Mouse (Mus musculus) kidney, embryonic 14.5 days (tissue): ENCODE measurements around the gene Adcy7. TPM values are rescaled to one million over a fixed set of nuclear protein-coding genes. Genes with fewer than 3 reads are reported as not detected.

ENCODE experiments used
- ATAC-seq: fragments of 200-750 bp; cut with Nextera tagmentation; 2 replicates; pipeline ENCODE4 v1.8.0; 2017; ENCODE audit warnings: moderate number of reproducible peaks, mild to moderate bottlenecking, moderate TSS enrichment, moderate library complexity; ENCODE audit not compliant: low FRiP score, low TSS enrichment
- H3K27ac ChIP-seq: fragments of 300-500 bp; sonication (generic); 2 replicates; pipeline ENCODE4 v1.5.1; 2014; ENCODE audit warnings: low read depth, mild to moderate bottlenecking, low read length, moderate library complexity, mixed read lengths
- H3K27me3 ChIP-seq: fragments of 300-500 bp; sonication (generic); 2 replicates; pipeline ENCODE4 v1.6.1; 2014; ENCODE audit warnings: mild to moderate bottlenecking, low read length; ENCODE audit not compliant: control insufficient read depth, insufficient read depth
- H3K36me3 ChIP-seq: fragments of 300-500 bp; sonication (generic); 2 replicates; pipeline ENCODE4 v1.6.1; 2014; ENCODE audit warnings: low read length, mixed read lengths; ENCODE audit not compliant: control insufficient read depth, insufficient read depth
- H3K4me1 ChIP-seq: fragments of 300-500 bp; sonication (generic); 2 replicates; pipeline ENCODE4 v1.6.1; 2014; ENCODE audit warnings: low read length, mixed read lengths; ENCODE audit not compliant: control insufficient read depth, insufficient read depth
- H3K4me2 ChIP-seq: fragments of 300-500 bp; sonication (generic); replicated peaks from 2 replicates; pipeline ENCODE4 v1.6.1; 2014; ENCODE audit warnings: low read depth, mild to moderate bottlenecking, low read length
- H3K4me3 ChIP-seq: fragments of 300-500 bp; sonication (generic); 2 replicates; pipeline ENCODE4 v1.5.1; 2014; ENCODE audit warnings: mild to moderate bottlenecking, low read length
- H3K9ac ChIP-seq: fragments of 300-500 bp; sonication (generic); 2 replicates; pipeline ENCODE4 v1.6.1; 2014; ENCODE audit warnings: low read depth, mild to moderate bottlenecking, low read length, moderate library complexity
- H3K9me3 ChIP-seq: fragments of 300-500 bp; sonication (generic); 2 replicates; pipeline ENCODE4 v1.6.1; 2016; ENCODE audit warnings: low read length; ENCODE audit not compliant: control insufficient read depth
- WGBS: fragments of 180-500 bp; shearing (Covaris S2); extraction: QIAGEN DNeasy Blood & Tissue Kit; methylation state at CpG from one replicate; pipeline ENCODE4 v1.1.7; 2014; 5-methylcytosine and 5-hydroxymethylcytosine counted together
- polyA plus RNA-seq: library from polyadenylated mRNA; unstranded; fragments of >200 nt; fragmentation: Nextera tagmentation; extraction: Ambion mirVana; gene quantifications from 2 replicates; pipeline ENCODE4 v1.2.1, GENCODE M21; 2014

Gene Adcy7
- polyA plus RNA-seq, 1 experiment from 2014 or later: 3.1 TPM

DNA sequence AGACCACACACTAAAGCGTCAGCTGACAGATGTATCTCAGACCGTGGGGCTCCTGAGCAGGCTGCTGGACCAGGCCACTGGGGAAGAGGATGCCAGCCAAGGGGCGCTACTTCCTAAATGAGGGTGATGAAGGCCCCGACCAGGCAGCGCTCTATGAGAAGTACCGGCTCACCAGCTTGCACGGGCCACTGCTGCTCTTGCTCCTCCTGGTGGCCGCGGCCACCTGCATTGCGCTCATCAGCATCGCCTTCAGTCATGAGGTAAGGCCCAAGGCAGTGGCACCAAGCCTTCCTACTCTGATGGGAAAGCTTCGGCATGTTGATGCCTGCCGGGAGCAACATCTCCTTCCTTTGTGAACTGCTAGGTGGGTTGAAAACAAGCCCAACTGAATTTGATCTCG is 34.3 kb downstream of the Adcy7 start:
- WGBS: 73% methylated on average over 14 of the region's 14 CpGs
- Histone ChIP-seq H3K9me3 (no peaks in the 10 kb centered on the region), H3K9ac (no peak overlapping the region), H3K27ac (no peak overlapping the region), H3K4me1 (no peaks in the 10 kb centered on the region), H3K4me2 (no peak overlapping the region), H3K4me3 (no peak overlapping the region), H3K27me3 (no peaks in the 10 kb centered on the region), H3K36me3 (no peaks in the 10 kb centered on the region)
- no peak for ATAC-seq

DNA sequence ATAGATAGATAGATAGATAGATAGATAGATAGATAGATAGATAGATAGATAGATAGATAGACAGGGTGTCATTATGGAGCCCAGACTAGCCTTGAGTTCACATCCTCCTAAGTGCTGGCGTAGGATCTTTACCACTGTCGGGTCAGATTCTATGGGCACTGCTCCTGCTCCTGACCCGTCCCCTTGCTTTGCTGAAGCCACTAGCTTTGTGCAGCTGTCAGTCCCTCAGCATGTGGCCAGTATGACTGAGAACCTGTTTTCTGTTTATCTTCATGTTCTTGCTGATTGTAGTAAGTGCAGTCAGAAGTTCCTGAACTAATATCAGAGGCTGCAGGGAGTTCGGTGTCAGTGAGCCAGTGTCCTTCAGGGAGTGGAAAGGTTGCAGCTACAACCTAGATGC is 35.5 kb downstream of the Adcy7 start:
- no peaks in the 10 kb centered on the region for H3K4me1 ChIP-seq
- no peak overlapping the region for H3K27ac ChIP-seq
- H3K27me3 ChIP-seq: no peaks in the 10 kb centered on the region
- no peak overlapping the region for H3K4me3 ChIP-seq
- WGBS: 83% methylated on average over 4 of the region's 4 CpGs
- no peak for ATAC-seq
- no peaks in the 10 kb centered on the region for H3K36me3 ChIP-seq
- H3K4me2 ChIP-seq: no peak overlapping the region
- no peaks in the 10 kb centered on the region for H3K9me3 ChIP-seq
- no peak overlapping the region for H3K9ac ChIP-seq

DNA sequence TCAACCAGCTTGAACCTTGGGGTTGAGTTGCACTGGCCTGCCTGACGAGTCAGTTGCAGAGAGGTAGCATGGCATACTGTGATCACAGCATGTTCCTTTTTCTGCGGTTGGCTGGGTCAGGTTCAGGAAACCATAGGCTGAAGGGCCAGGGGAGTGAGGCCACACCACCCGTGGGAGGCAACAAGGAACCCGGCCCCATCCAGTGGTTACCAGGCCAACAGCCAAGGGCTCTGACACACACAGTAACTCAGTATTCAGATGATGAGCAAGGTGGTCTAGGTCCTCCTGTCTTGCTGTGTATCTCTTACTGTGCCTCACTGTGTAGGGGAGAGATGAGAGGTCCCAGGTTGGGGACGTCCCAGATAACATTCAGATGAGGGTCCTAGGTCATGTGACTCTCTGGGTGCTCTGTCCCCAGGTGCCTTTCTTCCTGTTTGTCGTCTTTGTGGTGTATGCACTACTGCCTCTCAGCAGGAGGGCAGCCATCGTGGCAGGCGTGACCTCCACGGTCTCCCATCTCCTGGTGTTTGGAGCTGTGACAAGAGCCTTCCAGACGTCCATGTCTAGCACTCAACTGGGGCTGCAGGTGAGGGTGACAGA is 37.2 kb downstream of the Adcy7 start:
- Histone ChIP-seq H3K27ac (no peak overlapping the region), H3K4me3 (no peak overlapping the region), H3K36me3 (no peaks in the 10 kb centered on the region), H3K9ac (no peak overlapping the region), H3K9me3 (no peaks in the 10 kb centered on the region), H3K4me2 (no peak overlapping the region), H3K27me3 (no peaks in the 10 kb centered on the region), H3K4me1 (no peaks in the 10 kb centered on the region)
- 56% methylated on average over 10 of the region's 10 CpGs for WGBS
- ATAC-seq: 0 out of 2 replicates have a peak, but pooled peaks have one; percentile 24

DNA sequence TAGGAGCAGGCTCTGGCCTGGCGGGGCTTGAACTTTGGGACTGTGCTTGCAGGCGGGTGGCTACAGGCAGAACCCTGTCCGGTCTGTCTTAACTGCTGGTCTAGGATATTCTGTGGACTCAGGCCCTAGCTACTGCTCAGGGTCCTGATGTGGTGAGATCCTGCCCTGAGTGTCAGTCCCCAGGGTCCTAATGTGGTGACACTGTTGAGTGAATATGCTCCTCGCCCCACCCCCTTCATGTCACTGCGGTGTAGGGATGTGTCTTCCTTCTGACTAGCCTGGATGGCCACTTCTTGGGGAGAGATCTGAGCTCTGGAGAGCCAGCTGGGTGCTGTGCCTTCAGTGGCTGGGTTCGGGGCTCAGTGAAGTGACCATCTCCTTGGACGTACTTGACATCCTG is 37.7 kb downstream of the Adcy7 start:
- no peaks in the 10 kb centered on the region for H3K4me1 ChIP-seq
- no peaks in the 10 kb centered on the region for H3K9me3 ChIP-seq
- H3K36me3 ChIP-seq: no peaks in the 10 kb centered on the region
- no peak overlapping the region for H3K4me2 ChIP-seq
- no peaks in the 10 kb centered on the region for H3K27me3 ChIP-seq
- H3K27ac ChIP-seq: no peak overlapping the region
- no peak overlapping the region for H3K9ac ChIP-seq
- 93% methylated on average over 7 of the region's 7 CpGs for WGBS
- no peak for ATAC-seq
- H3K4me3 ChIP-seq: no peak overlapping the region

DNA sequence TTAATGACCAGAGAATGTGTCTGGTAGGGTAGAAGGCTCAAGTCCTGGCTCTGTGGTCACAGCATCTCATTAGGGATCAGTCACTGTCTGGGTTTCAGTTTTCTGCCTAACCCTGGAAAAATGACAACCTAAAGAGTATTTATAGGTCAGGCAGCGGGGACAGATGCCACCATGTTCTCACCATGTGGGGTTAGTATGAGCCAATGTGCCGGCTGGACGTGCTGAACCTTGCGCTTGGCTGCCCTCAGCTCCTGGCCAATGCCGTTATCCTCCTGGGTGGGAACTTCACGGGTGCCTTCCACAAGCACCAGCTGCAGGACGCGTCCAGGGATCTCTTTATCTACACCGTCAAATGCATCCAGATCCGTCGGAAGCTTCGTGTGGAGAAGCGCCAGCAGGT is 38.1 kb downstream of the Adcy7 start:
- no peak overlapping the region for H3K4me2 ChIP-seq
- no peaks in the 10 kb centered on the region for H3K9me3 ChIP-seq
- no peak overlapping the region for H3K9ac ChIP-seq
- no peak overlapping the region for H3K4me3 ChIP-seq
- H3K27me3 ChIP-seq: no peaks in the 10 kb centered on the region
- H3K36me3 ChIP-seq: no peaks in the 10 kb centered on the region
- WGBS: 90% methylated on average over 13 of the region's 13 CpGs
- ATAC-seq: no peak
- H3K27ac ChIP-seq: no peak overlapping the region
- no peaks in the 10 kb centered on the region for H3K4me1 ChIP-seq

DNA sequence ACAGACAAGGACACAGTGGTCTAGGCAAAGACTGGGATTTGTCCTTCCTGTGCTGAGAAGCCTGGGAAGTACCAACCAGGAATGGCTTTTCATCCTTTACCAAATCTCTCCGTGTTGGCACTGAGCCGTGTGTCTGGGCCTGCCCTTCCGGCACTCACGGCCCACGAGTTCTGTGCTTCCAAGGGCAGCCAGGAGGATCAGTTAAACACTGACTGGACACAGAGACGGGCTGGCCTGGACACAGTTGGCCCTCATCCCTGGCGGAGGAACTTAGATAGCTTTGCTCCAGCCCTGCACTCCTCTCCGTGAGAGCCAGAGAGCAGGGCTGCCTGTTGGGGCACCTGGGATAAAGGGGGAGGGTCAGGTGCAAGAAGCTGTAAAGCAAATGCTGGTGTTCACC is 40.8 kb downstream of the Adcy7 start:
- H3K9ac ChIP-seq: no peak overlapping the region
- 72% methylated on average over 8 of the region's 8 CpGs for WGBS
- no peak for ATAC-seq
- H3K4me3 ChIP-seq: no peak overlapping the region
- H3K4me2 ChIP-seq: no peak overlapping the region
- peaks cover 5% of the 10 kb centered on the region; the same call in 1 of the 2 replicates for H3K4me1 ChIP-seq
- H3K27ac ChIP-seq: no peak overlapping the region
- no peaks in the 10 kb centered on the region for H3K27me3 ChIP-seq
- H3K9me3 ChIP-seq: no peaks in the 10 kb centered on the region
- H3K36me3 ChIP-seq: no peaks in the 10 kb centered on the region

DNA sequence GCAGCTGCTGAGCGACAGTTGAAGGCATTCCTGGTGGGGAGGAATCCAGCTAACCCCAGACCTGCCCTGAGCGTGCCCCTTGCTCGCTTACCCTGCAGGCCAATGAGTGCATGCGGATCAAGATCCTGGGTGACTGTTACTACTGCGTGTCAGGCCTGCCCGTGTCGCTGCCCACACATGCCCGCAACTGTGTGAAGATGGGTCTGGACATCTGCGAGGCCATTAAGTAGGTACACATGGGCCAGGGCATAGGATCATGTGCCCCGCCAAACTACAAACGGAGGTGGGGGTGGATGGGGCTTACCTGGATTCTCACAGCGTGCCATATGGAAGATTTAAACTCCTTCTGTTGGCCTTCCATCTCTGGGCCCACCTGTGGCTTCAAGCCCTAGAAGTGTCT is 41.8 kb downstream of the Adcy7 start:
- H3K4me3 ChIP-seq: no peak overlapping the region
- no peaks in the 10 kb centered on the region for H3K36me3 ChIP-seq
- 93% methylated on average over 12 of the region's 12 CpGs for WGBS
- no peak overlapping the region for H3K4me2 ChIP-seq
- no peak overlapping the region for H3K9ac ChIP-seq
- no peaks in the 10 kb centered on the region for H3K9me3 ChIP-seq
- no peak overlapping the region for H3K27ac ChIP-seq
- H3K4me1 ChIP-seq: peaks cover 5% of the 10 kb centered on the region; the same call in 1 of the 2 replicates
- no peaks in the 10 kb centered on the region for H3K27me3 ChIP-seq
- ATAC-seq: no peak

DNA sequence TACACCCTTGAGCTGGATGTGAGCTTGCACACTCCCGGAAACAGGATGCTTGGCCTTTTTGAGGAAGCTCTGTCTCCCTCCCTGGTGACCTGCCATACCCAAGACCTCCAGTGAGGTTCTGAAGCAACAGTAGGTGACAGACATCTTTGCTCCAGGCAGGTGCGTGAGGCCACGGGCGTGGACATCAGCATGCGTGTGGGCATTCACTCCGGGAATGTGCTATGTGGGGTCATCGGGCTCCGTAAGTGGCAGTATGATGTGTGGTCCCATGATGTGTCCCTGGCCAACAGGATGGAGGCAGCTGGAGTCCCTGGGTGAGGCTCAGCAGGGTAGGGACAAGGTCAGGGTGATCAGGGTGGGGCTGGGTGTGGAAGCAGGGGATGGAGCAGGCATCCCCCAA is 43.1 kb downstream of the Adcy7 start:
- H3K4me1 ChIP-seq: peaks cover 5% of the 10 kb centered on the region; the same call in 1 of the 2 replicates
- H3K9ac ChIP-seq: no peak overlapping the region
- H3K4me3 ChIP-seq: no peak overlapping the region
- no peaks in the 10 kb centered on the region for H3K27me3 ChIP-seq
- WGBS: 96% methylated on average over 8 of the region's 8 CpGs
- ATAC-seq: no peak
- H3K4me2 ChIP-seq: no peak overlapping the region
- H3K36me3 ChIP-seq: no peaks in the 10 kb centered on the region
- H3K27ac ChIP-seq: no peak overlapping the region
- H3K9me3 ChIP-seq: no peaks in the 10 kb centered on the region

DNA sequence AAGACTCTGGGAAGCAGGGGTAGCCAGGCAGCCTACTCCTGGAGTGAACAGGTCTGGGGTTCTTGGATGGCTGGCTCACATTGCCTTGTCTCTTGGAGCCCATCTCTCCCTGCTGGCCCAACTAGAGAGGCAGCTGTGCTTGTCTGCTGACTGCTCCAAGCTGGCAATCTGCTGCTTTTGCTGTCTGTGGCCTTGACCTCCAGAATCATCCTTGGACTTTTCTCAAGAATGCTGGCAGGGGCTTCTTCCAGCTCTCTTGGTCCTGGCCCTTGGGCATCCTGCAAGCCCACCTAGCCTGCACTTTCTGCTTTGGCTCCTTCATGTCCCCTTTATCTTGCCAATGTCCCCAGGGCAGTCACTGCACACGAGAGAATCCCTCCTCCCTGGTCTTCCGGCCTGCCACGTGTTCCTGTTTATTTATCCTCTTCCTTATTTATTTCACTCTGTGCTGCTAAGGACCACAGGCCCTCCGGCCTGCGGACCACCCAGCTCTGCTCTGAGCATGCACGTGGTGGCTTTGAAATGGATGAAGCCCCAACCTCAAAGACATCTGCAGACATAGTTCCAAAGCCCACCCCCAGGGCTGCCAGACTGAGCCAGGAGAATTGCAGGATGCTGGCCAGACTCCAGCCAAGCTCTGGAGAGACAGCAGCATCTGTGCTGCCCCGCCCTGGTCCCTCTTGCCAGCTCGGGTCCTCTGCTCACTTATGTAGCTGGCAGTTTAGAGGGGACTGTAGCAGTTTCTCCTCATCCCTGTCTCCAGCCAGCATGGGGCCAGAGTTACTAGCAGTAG is 44.1 kb downstream of the Adcy7 start:
- Histone ChIP-seq H3K27ac (no peak overlapping the region), H3K36me3 (no peaks in the 10 kb centered on the region), H3K9me3 (no peaks in the 10 kb centered on the region), H3K9ac (no peak overlapping the region), H3K4me1 (peaks cover 5% of the 10 kb centered on the region; the same call in 1 of the 2 replicates), H3K4me3 (no peak overlapping the region), H3K27me3 (no peaks in the 10 kb centered on the region), H3K4me2 (no peak overlapping the region)
- 27% methylated on average over 8 of the region's 8 CpGs for WGBS
- ATAC-seq: peak; percentile 16; the same call in 1 of the 2 replicates
